Mouse (Mus musculus) Patski (cell line): ENCODE data around the gene Wbp1. TPM values are rescaled to one million over a fixed set of nuclear protein-coding genes. Genes with fewer than 3 reads are reported as not detected.

Source experiments
- ATAC-seq: fragments of 100-300 bp; one replicate; pipeline ENCODE4 v1.8.0; 2021
- CTCF ChIA-PET: fragments of 350-600 bp; sonication (Branson Sonifier 250); formaldehyde crosslinking; loops from one replicate; lab custom pipeline; 2022; ENCODE audit warnings: inconsistent platforms; lab: Charles Lee
- POLR2A ChIA-PET: fragments of 350-600 bp; sonication (Branson Sonifier 250); formaldehyde crosslinking; loops from one replicate; lab custom pipeline; 2022; ENCODE audit warnings: antibody characterized with exemption, inconsistent platforms; lab: Charles Lee
- DNase-seq: peaks from one replicate; pipeline ENCODE4 v3.0.0-alpha.2; 2011; ENCODE audit warnings: low read depth, low spot score
- H3K27me3 ChIP-seq: fragments of 371-371 bp; one replicate; pipeline ENCODE4 v1.5.1; 2021
- CTCF ChIP-seq: fragments of 100-300 bp; IDR thresholded peaks from one replicate; pipeline ENCODE4 v1.5.1; 2021
- in situ Hi-C: fragments of 300-500 bp; cut with MboI; formaldehyde crosslinking; loops from 3 replicates; pipeline ENCODE4 v1.11.1; 2018; ENCODE audit warnings: low pct_unique_long_range_greater_than_20kb, mixed read lengths
- polyA plus RNA-seq: library from polyadenylated mRNA; unstranded; gene quantifications from one replicate; pipeline ENCODE4 v1.2.3, GENCODE M21; 2021

The Wbp1 gene
- polyA plus RNA-seq, 1 experiment from 2014 or later = 95.1 TPM

DNA sequence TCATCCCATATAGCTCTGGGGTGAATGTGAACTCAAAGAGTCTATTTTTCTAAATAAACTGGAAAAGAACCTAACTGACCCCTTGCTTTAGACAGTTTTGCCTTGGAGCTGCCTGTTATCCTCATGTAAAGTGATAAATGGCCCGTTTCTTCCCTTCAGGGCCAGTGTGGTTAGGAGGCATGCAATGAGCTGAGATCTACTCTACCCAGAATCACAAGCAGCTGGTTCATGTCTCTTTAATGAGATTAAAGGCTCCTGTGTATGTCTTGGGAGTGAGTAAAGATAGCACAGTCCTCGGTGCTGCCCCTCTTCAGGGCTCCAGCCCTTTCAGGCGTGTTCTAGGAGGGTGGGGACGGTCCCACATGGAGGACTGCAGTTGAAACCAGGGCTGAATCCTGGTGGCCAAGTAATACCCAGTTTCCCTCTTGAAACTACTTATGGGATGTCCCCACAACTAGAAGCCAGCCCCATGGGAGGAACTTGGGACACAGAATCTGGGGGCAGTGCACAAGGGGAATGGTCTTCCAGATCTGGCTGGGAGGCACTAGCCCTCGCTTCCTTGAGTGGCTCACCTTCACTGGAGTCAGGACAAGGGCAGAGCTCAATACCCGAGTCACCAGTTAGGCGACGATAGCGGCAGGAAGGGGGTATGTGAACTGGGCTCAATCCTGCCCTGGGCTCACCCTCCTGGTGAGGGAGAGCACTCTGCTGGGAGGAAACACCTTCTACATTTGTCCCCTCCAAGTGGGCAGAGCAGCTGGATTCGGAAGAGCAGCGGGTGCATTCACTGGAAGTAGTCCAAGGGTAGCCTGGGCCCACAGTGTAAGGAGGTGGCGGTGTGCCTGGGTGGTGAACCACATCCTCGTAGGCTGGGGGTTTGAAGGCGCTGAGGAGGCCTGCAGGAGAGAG lies 2.3 kb downstream of the Wbp1 start:
- no peak for TF ChIP-seq CTCF
- DNase-seq (no peak), ATAC-seq (no peak)
- no peaks in the 10 kb centered on the region for H3K27me3 ChIP-seq
- in situ Hi-C loops = loop anchor here (5.0 kb wide), 1 partner anchor 38 kb away; the partner anchor contains the start of genes 1700003E16Rik and Wdr54
- CTCF ChIA-PET = interaction anchor here (1.0 to 2.0 kb wide), 7 partner anchors 9 to 123 kb away, joined by 3 to 6 read pairs (median 4); partner anchors contain the start of genes Ccdc142, Dctn1 and Gm42688
- POLR2A ChIA-PET = interaction anchor here (0.9 to 1.6 kb wide), 6 partner anchors 9 to 33 kb away, joined by 3 to 15 read pairs (median 4); no protein-coding TSS in a partner anchor

DNA sequence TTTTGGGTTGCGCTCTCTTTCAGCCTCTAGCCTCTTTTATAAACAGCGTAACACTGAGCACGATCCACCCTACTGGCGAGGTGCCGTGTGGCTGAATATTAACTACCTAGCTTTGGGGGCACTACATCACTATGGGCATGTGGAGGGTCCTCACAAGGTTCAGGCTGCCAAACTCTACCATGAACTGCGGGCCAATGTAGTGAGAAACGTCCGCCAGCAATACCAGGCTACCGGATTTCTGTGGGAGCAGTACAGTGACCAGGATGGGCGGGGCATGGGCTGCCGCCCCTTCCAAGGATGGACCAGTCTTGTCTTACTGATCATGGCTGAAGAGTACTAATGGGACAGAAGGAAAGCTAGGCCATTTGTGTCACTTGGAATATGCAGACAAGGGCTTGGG lies 3.0 kb downstream of the Wbp1 start:
- POLR2A ChIA-PET = interaction anchor here (0.5 to 1.6 kb wide), 5 partner anchors 9 to 26 kb away, joined by 3 to 15 read pairs (median 3); no protein-coding TSS in a partner anchor
- TF ChIP-seq CTCF = no peak
- in situ Hi-C loops = loop anchor here (5.0 kb wide), 1 partner anchor 39 kb away; the partner anchor contains the start of genes 1700003E16Rik and Wdr54
- no peak for ATAC-seq
- no peak for DNase-seq
- no peaks in the 10 kb centered on the region for H3K27me3 ChIP-seq
- CTCF ChIA-PET = interaction anchor here (0.8 to 1.7 kb wide), 5 partner anchors 9 to 40 kb away, joined by 3 to 5 read pairs (median 3); no protein-coding TSS in a partner anchor

DNA sequence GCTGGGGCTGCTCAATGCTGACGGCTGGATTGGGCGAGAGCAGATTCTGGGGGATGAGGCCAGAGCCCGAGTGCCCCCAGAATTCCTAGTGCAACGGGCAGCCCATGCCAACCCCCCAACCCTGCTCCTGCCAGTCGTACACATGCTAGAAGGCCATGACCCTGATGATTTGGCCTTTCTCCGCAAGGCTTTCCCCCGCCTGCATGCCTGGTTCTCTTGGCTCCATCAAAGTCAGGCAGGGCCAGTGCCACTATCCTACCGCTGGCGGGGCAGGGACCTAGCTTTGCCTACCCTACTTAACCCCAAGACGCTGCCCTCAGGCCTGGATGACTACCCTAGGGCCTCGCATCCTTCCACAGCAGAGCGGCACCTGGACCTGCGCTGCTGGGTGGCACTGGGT lies 3.7 kb downstream of the Wbp1 start:
- ChIA-PET CTCF (interaction anchor here (0.8 to 1.6 kb wide), 2 partner anchors 28 to 41 kb away, joined by 3 read pairs; no protein-coding TSS in a partner anchor), POLR2A (interaction anchor here (0.5 to 1.2 kb wide), 3 partner anchors 11 to 27 kb away, joined by 3 to 15 read pairs (median 3); no protein-coding TSS in a partner anchor)
- ATAC-seq = no peak
- in situ Hi-C loops = loop anchor here (5.0 kb wide), 1 partner anchor 40 kb away; the partner anchor contains the start of genes 1700003E16Rik and Wdr54
- H3K27me3 ChIP-seq = no peaks in the 10 kb centered on the region
- no peak for TF ChIP-seq CTCF
- DNase-seq = no peak

DNA sequence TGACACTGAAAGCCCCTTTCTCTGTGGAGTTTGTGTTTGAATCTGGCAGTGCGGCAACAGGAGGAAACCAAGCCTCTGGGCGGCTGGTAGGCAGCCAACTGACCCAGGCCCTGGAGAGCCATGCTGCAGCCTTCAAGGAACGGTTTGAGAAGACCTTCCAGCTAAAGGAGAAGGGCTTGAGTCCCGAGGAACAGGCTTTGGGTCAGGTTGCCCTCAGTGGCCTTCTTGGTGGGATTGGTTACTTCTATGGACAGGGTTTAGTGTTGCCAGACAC lies 4.3 kb downstream of the Wbp1 start:
- H3K27me3 ChIP-seq = no peaks in the 10 kb centered on the region
- in situ Hi-C loops = loop anchor here (5.0 kb wide), 1 partner anchor 40 kb away; the partner anchor contains the start of genes 1700003E16Rik and Wdr54
- no peak for TF ChIP-seq CTCF
- ATAC-seq (no peak), DNase-seq (no peak)
- ChIA-PET CTCF (interaction anchor here (0.9 kb wide), 1 partner anchor 39 kb away, joined by 3 read pairs; the partner anchor contains the start of genes 1700003E16Rik and Wdr54), POLR2A (interaction anchor here (1.0 kb wide), 1 partner anchor 10 kb away, joined by 3 read pairs; no protein-coding TSS in a partner anchor)

DNA sequence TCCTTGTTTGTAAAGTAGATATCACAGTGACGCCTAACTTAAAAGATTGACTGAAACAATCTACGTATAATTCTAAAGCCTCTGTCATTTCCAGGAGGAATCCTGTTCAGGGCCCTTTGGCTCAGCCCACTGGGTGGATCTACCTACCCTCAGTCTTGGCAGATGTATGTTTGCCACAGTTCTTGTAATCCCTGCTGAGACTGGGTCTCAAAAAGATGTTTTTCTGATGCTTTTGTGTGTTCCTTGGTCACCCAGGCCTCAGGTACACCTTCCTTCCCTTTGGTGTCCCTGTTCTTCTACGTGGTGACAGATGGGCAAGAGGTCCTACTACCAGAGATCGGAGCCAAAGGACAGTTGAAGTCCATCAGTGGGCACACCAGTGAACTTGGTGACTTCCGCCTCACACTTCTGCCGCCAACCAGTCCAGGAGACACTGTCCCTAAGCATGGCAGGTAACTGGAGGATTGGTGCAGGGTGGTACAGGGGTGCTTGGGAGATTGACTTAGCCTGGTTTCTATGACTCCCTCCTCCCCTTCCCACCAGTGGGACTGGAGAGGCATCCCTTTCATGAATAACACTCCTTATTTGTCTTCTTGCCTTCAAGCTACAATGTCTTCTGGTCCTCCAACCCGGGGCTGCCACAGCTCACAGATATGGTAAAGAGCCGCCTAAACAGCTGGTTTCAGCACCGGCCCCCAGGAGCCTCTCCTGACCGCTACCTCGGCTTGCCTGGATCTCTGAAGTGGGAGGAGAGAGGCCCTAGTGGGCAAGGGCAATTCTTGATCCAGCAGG lies 4.8 kb downstream of the Wbp1 start:
- POLR2A ChIA-PET = no interaction called here
- CTCF ChIA-PET = interaction anchor here (0.9 kb wide), 1 partner anchor 40 kb away, joined by 3 read pairs; the partner anchor contains the start of genes 1700003E16Rik and Wdr54
- in situ Hi-C loops = loop anchor here (5.0 kb wide), 1 partner anchor 41 kb away; the partner anchor contains the start of genes 1700003E16Rik and Wdr54
- ATAC-seq = no peak
- no peak for TF ChIP-seq CTCF
- no peak for DNase-seq
- H3K27me3 ChIP-seq = no peaks in the 10 kb centered on the region

DNA sequence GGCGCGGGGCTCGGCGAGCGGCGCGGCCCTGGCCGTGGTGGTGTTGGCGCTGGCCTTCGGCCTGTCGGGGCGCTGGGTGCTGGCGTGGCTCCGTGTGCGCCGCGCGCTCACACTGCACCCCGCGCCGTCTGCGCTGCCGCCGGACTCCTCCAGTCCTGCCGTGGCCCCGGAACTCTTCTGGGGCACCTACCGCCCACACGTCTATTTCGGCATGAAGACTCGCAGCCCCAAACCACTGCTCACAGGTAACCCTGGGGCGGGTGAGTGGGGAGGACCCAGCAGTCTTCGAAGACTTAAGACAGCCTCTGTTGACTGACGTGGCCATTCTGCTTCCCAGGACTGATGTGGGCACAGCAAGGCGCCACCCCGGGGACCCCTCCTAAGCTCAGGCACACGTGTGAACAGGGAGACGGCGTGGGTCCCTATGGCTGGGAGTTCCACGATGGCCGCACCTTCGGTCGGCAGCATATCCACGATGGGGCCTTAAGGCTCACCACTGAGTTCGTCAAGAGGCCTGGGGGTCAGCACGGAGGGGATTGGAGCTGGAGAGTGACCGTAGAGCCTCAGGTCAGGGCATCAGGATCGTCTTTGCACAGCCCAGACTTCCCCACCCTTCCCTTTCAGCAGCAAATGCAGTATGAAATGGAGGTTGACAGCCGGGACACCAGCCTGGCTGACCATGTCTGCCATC lies 5.5 kb downstream of the Wbp1 start:
- ChIA-PET POLR2A (no interaction called here), CTCF (no interaction called here)
- no peak for TF ChIP-seq CTCF
- in situ Hi-C loops = loop anchor here (5.0 kb wide), 1 partner anchor 41 kb away; the partner anchor contains the start of genes 1700003E16Rik and Wdr54
- no peak for DNase-seq
- peak; percentile 63 for ATAC-seq
- H3K27me3 ChIP-seq = no peaks in the 10 kb centered on the region

DNA sequence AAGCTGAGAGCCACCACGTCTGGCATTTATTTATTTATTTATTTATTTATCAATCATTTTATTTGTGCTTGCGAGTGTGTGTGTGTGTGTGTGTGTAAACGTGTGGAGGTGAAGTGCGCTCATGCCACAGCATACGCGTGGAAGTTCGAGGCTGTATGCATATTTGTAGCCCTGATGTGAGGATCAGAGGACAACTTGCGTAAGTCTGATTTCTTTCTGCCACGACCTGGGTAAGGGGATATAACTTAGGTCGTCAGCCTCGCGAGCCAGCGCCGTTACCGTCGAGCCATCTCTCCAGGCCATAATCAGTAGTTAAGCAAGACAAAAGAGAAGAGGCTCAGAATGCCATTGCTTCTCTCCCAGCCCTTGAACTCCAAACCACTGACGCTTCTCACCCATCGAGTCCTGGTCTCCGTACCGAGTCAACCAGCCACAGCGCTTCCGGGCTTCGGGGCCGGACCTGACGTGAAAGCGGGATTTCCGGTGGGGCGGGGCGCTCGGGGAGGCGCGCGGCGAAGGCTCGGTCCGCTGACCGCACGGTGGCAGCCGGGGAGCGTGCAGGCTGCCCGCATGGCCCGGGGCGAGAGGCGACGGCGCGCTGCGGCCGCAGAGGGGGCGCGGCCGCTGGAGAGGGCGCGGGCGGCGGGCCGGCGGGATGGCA lies 6.2 kb downstream of the Wbp1 start, which contains the start of gene Mogs:
TSS of gene Mogs (plus strand) at position 486 of the 661 bp plus-strand sequence.
- in situ Hi-C loops = loop anchor here (5.0 kb wide), 1 partner anchor 42 kb away; the partner anchor contains the start of genes 1700003E16Rik and Wdr54
- ATAC-seq (peak; percentile 83), DNase-seq (no peak)
- no peak for TF ChIP-seq CTCF
- H3K27me3 ChIP-seq = no peaks in the 10 kb centered on the region
- POLR2A ChIA-PET = interaction anchor here (0.6 to 1.1 kb wide), 3 partner anchors 9 to 144 kb away, joined by 3 to 5 read pairs (median 3); no protein-coding TSS in a partner anchor
- CTCF ChIA-PET = interaction anchor here (0.7 to 1.0 kb wide), 2 partner anchors 10 to 119 kb away, joined by 3 to 8 read pairs; no protein-coding TSS in a partner anchor

DNA sequence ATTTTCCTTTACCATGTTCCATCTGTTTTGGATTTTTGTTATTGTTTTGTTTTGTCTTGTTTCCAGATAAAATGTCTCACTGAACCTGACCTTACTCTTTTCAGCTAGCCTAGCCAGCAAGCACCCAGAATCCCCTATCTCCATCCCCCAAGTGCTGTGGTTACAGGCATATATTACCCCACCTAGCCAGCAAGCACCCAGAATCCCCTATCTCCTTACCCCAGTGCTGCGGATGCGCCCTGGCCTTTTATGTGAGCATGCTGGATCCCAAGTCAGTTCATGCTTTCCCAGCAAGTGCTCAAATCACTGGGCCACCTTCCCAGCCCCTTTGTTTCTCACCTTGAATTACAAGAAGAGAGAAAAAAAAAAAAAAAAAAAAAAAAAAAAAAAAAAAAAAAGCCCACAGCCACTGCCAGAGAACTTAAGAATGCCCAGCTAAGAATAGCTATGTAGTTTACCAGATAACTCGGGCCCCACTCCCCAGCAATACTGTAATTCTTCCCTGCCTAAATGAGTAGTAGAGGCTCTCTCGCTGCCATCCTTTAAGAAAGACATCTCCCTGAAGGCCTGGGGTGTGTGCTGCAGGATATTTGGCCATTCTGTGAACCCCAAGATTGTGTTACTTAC lies 9.7 kb downstream of the Wbp1 start:
- ChIA-PET POLR2A (interaction anchor here (0.6 kb wide), 1 partner anchor 57 kb away, joined by 3 read pairs; the partner anchor contains the start of gene Aup1), CTCF (no interaction called here)
- H3K27me3 ChIP-seq = no peaks in the 10 kb centered on the region
- no peak for TF ChIP-seq CTCF
- DNase-seq (no peak), ATAC-seq (no peak)
- in situ Hi-C loops = no loop called here
